Mouse (Mus musculus) liver, embryonic 16.5 days (tissue): ENCODE data around the gene Gm20517. TPM values are rescaled to one million over a fixed set of nuclear protein-coding genes. Genes with fewer than 3 reads are reported as not detected.

Experiments used
- ATAC-seq: fragments of 200-750 bp; cut with Nextera tagmentation; 2 replicates; pipeline ENCODE4 v1.8.0; 2017; ENCODE audit warnings: low read depth, mild to moderate bottlenecking, moderate number of reproducible peaks, moderate library complexity
- H3K27ac ChIP-seq: fragments of 300-500 bp; sonication (generic); 2 replicates; pipeline ENCODE4 v1.5.1; 2014; ENCODE audit warnings: mild to moderate bottlenecking, low read length
- H3K27me3 ChIP-seq: fragments of 300-500 bp; sonication (generic); 2 replicates; pipeline ENCODE4 v1.6.1; 2014; ENCODE audit warnings: low read depth, low read length, mixed read lengths; ENCODE audit not compliant: control insufficient read depth, insufficient read depth
- H3K36me3 ChIP-seq: fragments of 300-500 bp; sonication (generic); 2 replicates; pipeline ENCODE4 v1.6.1; 2014; ENCODE audit warnings: mild to moderate bottlenecking; ENCODE audit not compliant: control insufficient read depth, insufficient read depth
- H3K4me1 ChIP-seq: fragments of 300-500 bp; sonication (generic); 2 replicates; pipeline ENCODE4 v1.6.1; 2014; ENCODE audit warnings: low read depth, low read length, mixed read lengths; ENCODE audit not compliant: control insufficient read depth
- H3K4me2 ChIP-seq: fragments of 300-500 bp; sonication (generic); 2 replicates; pipeline ENCODE4 v1.6.1; 2014; ENCODE audit warnings: low read depth, low read length, mixed read lengths
- H3K4me3 ChIP-seq: fragments of 300-500 bp; sonication (generic); 2 replicates; pipeline ENCODE4 v1.5.1; 2014; ENCODE audit warnings: low read depth, mild to moderate bottlenecking, low read length
- H3K9ac ChIP-seq: fragments of 300-500 bp; sonication (generic); 2 replicates; pipeline ENCODE4 v1.6.1; 2014; ENCODE audit warnings: low read depth, low read length
- H3K9me3 ChIP-seq: fragments of 300-500 bp; sonication (generic); replicated peaks from 2 replicates; pipeline ENCODE4 v1.6.1; 2016; ENCODE audit warnings: low read length; ENCODE audit not compliant: control insufficient read depth
- WGBS: fragments of 180-500 bp; shearing (Covaris S2); extraction: QIAGEN DNeasy Blood & Tissue Kit; methylation state at CpG from one replicate; pipeline ENCODE4 v1.1.7; 2014; ENCODE audit not compliant: insufficient replicate concordance; 5-methylcytosine and 5-hydroxymethylcytosine counted together
- polyA plus RNA-seq: library from polyadenylated mRNA; unstranded; fragments of >200 nt; fragmentation: Nextera tagmentation; extraction: Ambion mirVana; gene quantifications from 2 replicates; pipeline ENCODE4 v1.2.1, GENCODE M21; 2015

The Gm20517 gene
- polyA plus RNA-seq, 1 experiment from 2014 or later: 1.1 TPM

GRCm38 (mm10) chr17:47600601-47601388, 10.6 kb upstream of the Gm20517 start:
- Histone ChIP-seq H3K9me3 (no peaks in the 10 kb centered on the region), H3K4me2 (no peak overlapping the region), H3K27ac (peak overlapping the region; percentile 95), H3K4me3 (no peak overlapping the region), H3K9ac (no peak overlapping the region), H3K27me3 (no peaks in the 10 kb centered on the region), H3K36me3 (peaks cover 76% of the 10 kb centered on the region), H3K4me1 (peaks cover 48% of the 10 kb centered on the region)
- no peak for ATAC-seq
- 80% methylated on average over 13 of the region's 13 CpGs for WGBS

- Histone ChIP-seq H3K4me1 (peaks cover 42% of the 10 kb centered on the region), H3K9ac (no peak overlapping the region), H3K4me2 (no peak overlapping the region), H3K4me3 (no peak overlapping the region), H3K27ac (peak overlapping the region; percentile 1), H3K36me3 (peaks cover 78% of the 10 kb centered on the region), H3K9me3 (no peaks in the 10 kb centered on the region), H3K27me3 (no peaks in the 10 kb centered on the region)
- ATAC-seq: no peak
- 87% methylated on average over 10 of the region's 10 CpGs for WGBS
Measured at GRCm38 (mm10) chr17:47601389-47601755, 10.0 kb upstream of the Gm20517 start.

GRCm38 (mm10) chr17:47602289-47602688, 9.1 kb upstream of the Gm20517 start:
- ATAC-seq: no peak
- Histone ChIP-seq H3K27me3 (no peaks in the 10 kb centered on the region), H3K9me3 (no peaks in the 10 kb centered on the region), H3K4me2 (no peak overlapping the region), H3K4me1 (peaks cover 33% of the 10 kb centered on the region), H3K36me3 (peaks cover 80% of the 10 kb centered on the region), H3K27ac (no peak overlapping the region), H3K4me3 (no peak overlapping the region), H3K9ac (no peak overlapping the region)
- WGBS: 89% methylated on average over 11 of the region's 11 CpGs

- Histone ChIP-seq H3K9me3 (no peaks in the 10 kb centered on the region), H3K36me3 (peaks cover 54% of the 10 kb centered on the region), H3K4me3 (no peak overlapping the region), H3K4me1 (peaks cover 22% of the 10 kb centered on the region), H3K27me3 (no peaks in the 10 kb centered on the region), H3K9ac (no peak overlapping the region), H3K4me2 (no peak overlapping the region), H3K27ac (no peak overlapping the region)
- no peak for ATAC-seq
- WGBS: 60% methylated on average over 5 of the region's 5 CpGs
Measured at GRCm38 (mm10) chr17:47606220-47606619, 5.2 kb upstream of the Gm20517 start.

GRCm38 (mm10) chr17:47609182-47609581, 2.2 kb upstream of the Gm20517 start:
- H3K4me2 ChIP-seq: peak overlapping the region; percentile 88; the same call in 1 of the 2 replicates
- 70% methylated on average over 4 of the region's 4 CpGs for WGBS
- no peaks in the 10 kb centered on the region for H3K27me3 ChIP-seq
- peak overlapping the region; percentile 10; the same call in 1 of the 2 replicates for H3K9ac ChIP-seq
- H3K9me3 ChIP-seq: no peaks in the 10 kb centered on the region
- H3K27ac ChIP-seq: peak overlapping the region; percentile 91
- no peak overlapping the region for H3K4me3 ChIP-seq
- H3K4me1 ChIP-seq: peaks cover 40% of the 10 kb centered on the region
- peaks cover 32% of the 10 kb centered on the region for H3K36me3 ChIP-seq
- no peak for ATAC-seq

GRCm38 (mm10) chr17:47611661-47611982, 233 bp downstream of the Gm20517 start:
- ATAC-seq: no peak; the same call in 1 of the 2 replicates
- H3K27me3 ChIP-seq: no peaks in the 10 kb centered on the region
- 0% methylated on average over 13 of the region's 13 CpGs for WGBS
- H3K4me1 ChIP-seq: peaks cover 53% of the 10 kb centered on the region
- H3K9ac ChIP-seq: peak overlapping the region; percentile 91
- peak overlapping the region; percentile 91 for H3K27ac ChIP-seq
- no peaks in the 10 kb centered on the region for H3K9me3 ChIP-seq
- H3K4me3 ChIP-seq: peak overlapping the region; percentile 93
- H3K36me3 ChIP-seq: peaks cover 27% of the 10 kb centered on the region
- peak overlapping the region; percentile 88 for H3K4me2 ChIP-seq

GRCm38 (mm10) chr17:47614018-47614417, 2.6 kb downstream of the Gm20517 start:
- Histone ChIP-seq H3K9ac (no peak overlapping the region), H3K27ac (no peak overlapping the region), H3K4me1 (peaks cover 67% of the 10 kb centered on the region), H3K9me3 (no peaks in the 10 kb centered on the region), H3K4me3 (no peak overlapping the region), H3K36me3 (peaks cover 18% of the 10 kb centered on the region), H3K27me3 (no peaks in the 10 kb centered on the region), H3K4me2 (no peak overlapping the region)
- no peak for ATAC-seq
- WGBS: 80% methylated on average over 1 of the region's 1 CpGs

GRCm38 (mm10) chr17:47616119-47616518, 4.7 kb downstream of the Gm20517 start:
- peak overlapping the region; percentile 94 for H3K27ac ChIP-seq
- H3K9ac ChIP-seq: 0 out of 2 replicates have a peak overlapping the region, but pooled peaks have one; percentile 20
- H3K4me2 ChIP-seq: no peak overlapping the region
- WGBS: 90% methylated on average over 8 of the region's 8 CpGs
- no peak overlapping the region for H3K4me3 ChIP-seq
- no peaks in the 10 kb centered on the region for H3K27me3 ChIP-seq
- H3K36me3 ChIP-seq: peaks cover 31% of the 10 kb centered on the region
- peaks cover 55% of the 10 kb centered on the region for H3K4me1 ChIP-seq
- no peaks in the 10 kb centered on the region for H3K9me3 ChIP-seq
- ATAC-seq: no peak

- Histone ChIP-seq H3K36me3 (peaks cover 32% of the 10 kb centered on the region), H3K4me1 (peaks cover 55% of the 10 kb centered on the region)
- ATAC-seq: no peak
Measured at GRCm38 (mm10) chr17:47616652-47617051, 5.3 kb downstream of the Gm20517 start.

More at GRCm38 (mm10) chr17:47616652-47617051, 5.3 kb downstream of the Gm20517 start:
- H3K4me3 ChIP-seq: no peak overlapping the region
- H3K9me3 ChIP-seq: no peaks in the 10 kb centered on the region
- peak overlapping the region; percentile 94 for H3K27ac ChIP-seq
- WGBS: 69% methylated on average over 4 of the region's 4 CpGs
- no peaks in the 10 kb centered on the region for H3K27me3 ChIP-seq
- no peak overlapping the region; the same call in 1 of the 2 replicates for H3K4me2 ChIP-seq
- peak overlapping the region; percentile 10; the same call in 1 of the 2 replicates for H3K9ac ChIP-seq
